Mouse (Mus musculus) forebrain, embryonic 14.5 days (tissue): Measurements from ENCODE around the gene Lrwd1. TPM values are rescaled to one million over a fixed set of nuclear protein-coding genes. Genes with fewer than 3 reads are reported as not detected.
A peak's percentile ranks its signal among the peaks of the same experiment; 100 is the strongest.

Source experiments
- ATAC-seq: fragments of 200-750 bp; cut with Nextera tagmentation; 2 replicates; pipeline ENCODE4 v1.8.0; 2017; ENCODE audit warnings: mild to moderate bottlenecking, moderate library complexity
- DNase-seq: peaks from one replicate; pipeline ENCODE4 v3.0.0-alpha.2; 2015; ENCODE audit warnings: low spot score
- H3K27ac ChIP-seq: fragments of 300-500 bp; sonication (generic); 2 replicates; pipeline ENCODE4 v1.5.1; 2014; ENCODE audit warnings: low read depth, mild to moderate bottlenecking, control low read depth, low read length, moderate library complexity
- H3K27me3 ChIP-seq: fragments of 300-500 bp; sonication (generic); replicated peaks from 2 replicates; pipeline ENCODE4 v1.6.1; 2014; ENCODE audit warnings: low read length, control low read depth, mixed read lengths; ENCODE audit not compliant: control insufficient read depth, insufficient read depth
- H3K36me3 ChIP-seq: fragments of 300-500 bp; sonication (generic); 2 replicates; pipeline ENCODE4 v1.6.1; 2014; ENCODE audit warnings: low read length, control low read depth; ENCODE audit not compliant: control insufficient read depth, insufficient read depth
- H3K4me1 ChIP-seq: fragments of 300-500 bp; sonication (generic); 2 replicates; pipeline ENCODE4 v1.6.1; 2014; ENCODE audit warnings: antibody characterized with exemption, low read length, control low read depth; ENCODE audit not compliant: control insufficient read depth, insufficient read depth
- H3K4me2 ChIP-seq: fragments of 300-500 bp; sonication (generic); 2 replicates; pipeline ENCODE4 v1.6.1; 2014; ENCODE audit warnings: mild to moderate bottlenecking, control low read depth, low read length
- H3K4me3 ChIP-seq: fragments of 300-500 bp; sonication (generic); 2 replicates; pipeline ENCODE4 v1.5.1; 2014; ENCODE audit warnings: low read depth, low read length, control low read depth
- H3K9ac ChIP-seq: fragments of 300-500 bp; sonication (generic); 2 replicates; pipeline ENCODE4 v1.6.1; 2014; ENCODE audit warnings: mild to moderate bottlenecking, low read length, control low read depth, moderate library complexity
- H3K9me3 ChIP-seq: fragments of 300-500 bp; sonication (generic); replicated peaks from 2 replicates; pipeline ENCODE4 v1.6.1; 2016; ENCODE audit warnings: low read length, control low read depth, mixed read lengths; ENCODE audit not compliant: control insufficient read depth
- WGBS: fragments of 180-500 bp; shearing (Covaris S2); extraction: QIAGEN DNeasy Blood & Tissue Kit; methylation state at CpG from one replicate; pipeline ENCODE4 v1.1.7; 2014; 5-methylcytosine and 5-hydroxymethylcytosine counted together
- microRNA-seq: library from miRNA; unstranded; fragments of <30 nt; microRNA quantifications from one replicate; pipeline ENCODE4, GENCODE M21; 2016
- polyA plus RNA-seq: library from polyadenylated mRNA; unstranded; fragments of >200 nt; fragmentation: Nextera tagmentation; extraction: Ambion mirVana; gene quantifications from 2 replicates; pipeline ENCODE4 v1.2.1, GENCODE M21; 2014

Gene Lrwd1
- polyA plus RNA-seq, 1 experiment from 2014 or later = 33.2 TPM

- Histone ChIP-seq H3K9ac (no peak overlapping the region), H3K27ac (no peak overlapping the region), H3K4me1 (peaks cover 2% of the 10 kb centered on the region; the same call in 1 of the 2 replicates), H3K36me3 (no peaks in the 10 kb centered on the region), H3K4me3 (no peak overlapping the region), H3K27me3 (no peaks in the 10 kb centered on the region), H3K4me2 (no peak overlapping the region), H3K9me3 (no peaks in the 10 kb centered on the region)
- 0 out of 2 replicates have a peak, but pooled peaks have one; percentile 4 for ATAC-seq
- 32% methylated on average over 7 of the region's 7 CpGs for WGBS
- DNase-seq = peak; percentile 62
These were observed 59.6 kb downstream of the Lrwd1 start for GRCm38 (mm10) chr5:136076284-136076683.

- Histone ChIP-seq H3K9ac (no peak overlapping the region), H3K27ac (no peak overlapping the region), H3K4me3 (no peak overlapping the region), H3K4me1 (peaks cover 2% of the 10 kb centered on the region; the same call in 1 of the 2 replicates), H3K9me3 (no peaks in the 10 kb centered on the region), H3K4me2 (no peak overlapping the region), H3K27me3 (no peaks in the 10 kb centered on the region), H3K36me3 (no peaks in the 10 kb centered on the region)
- 95% methylated on average over 5 of the region's 5 CpGs for WGBS
- DNase-seq (no peak), ATAC-seq (no peak)
These were observed 60.8 kb downstream of the Lrwd1 start for GRCm38 (mm10) chr5:136075076-136075475.

- WGBS = 70% methylated on average over 11 of the region's 11 CpGs
- no peak overlapping the region for H3K4me3 ChIP-seq
- DNase-seq (no peak), ATAC-seq (no peak)
- H3K4me1 ChIP-seq = peaks cover 2% of the 10 kb centered on the region; the same call in 1 of the 2 replicates
- H3K9ac ChIP-seq = no peak overlapping the region
- no peak overlapping the region for H3K4me2 ChIP-seq
- no peaks in the 10 kb centered on the region for H3K36me3 ChIP-seq
- H3K27ac ChIP-seq = no peak overlapping the region
- H3K27me3 ChIP-seq = no peaks in the 10 kb centered on the region
- no peaks in the 10 kb centered on the region for H3K9me3 ChIP-seq
These were observed 62.3 kb downstream of the Lrwd1 start for GRCm38 (mm10) chr5:136073526-136073925.

GRCm38 (mm10) chr5:136073051-136073450, 62.8 kb downstream of the Lrwd1 start:
- H3K4me3 ChIP-seq = no peak overlapping the region
- DNase-seq (no peak), ATAC-seq (no peak)
- H3K9me3 ChIP-seq = no peaks in the 10 kb centered on the region
- H3K27me3 ChIP-seq = no peaks in the 10 kb centered on the region
- H3K36me3 ChIP-seq = no peaks in the 10 kb centered on the region
- peaks cover 2% of the 10 kb centered on the region; the same call in 1 of the 2 replicates for H3K4me1 ChIP-seq
- no peak overlapping the region for H3K9ac ChIP-seq
- no peak overlapping the region for H3K4me2 ChIP-seq
- 46% methylated on average over 6 of the region's 6 CpGs for WGBS
- no peak overlapping the region for H3K27ac ChIP-seq

Small RNA genes lying within 50 kb of the gene (microRNA-seq; reads per million reads assigned to microRNA genes)
- gene Mir7035 = not detected

Other genes starting within 250 kb of the Lrwd1 start
- 6.6 and 8.1 TPM in 2 replicates for gene Hspb1, start 248.2 kb downstream of the Lrwd1 start, polyA plus RNA-seq
- 361 and 450 TPM in 2 replicates for gene Ywhag, start 201.5 kb downstream of the Lrwd1 start, polyA plus RNA-seq
- gene Ssc4d, start 161.5 kb downstream of the Lrwd1 start, polyA plus RNA-seq = 0.99 and 1.4 TPM in 2 replicates
- 0.13 and 0.16 TPM in 2 replicates for gene Zp3, start 156.0 kb downstream of the Lrwd1 start, polyA plus RNA-seq
- 24.9 and 30.5 TPM in 2 replicates for gene Dtx2, start 141.3 kb downstream of the Lrwd1 start, polyA plus RNA-seq
- gene Upk3b, start 97.6 kb downstream of the Lrwd1 start, polyA plus RNA-seq = not detected in 2 replicates
- gene Upk3bl, start 81.6 kb downstream of the Lrwd1 start, polyA plus RNA-seq = not detected in 2 replicates
- 4.9 and 6.7 TPM in 2 replicates for gene Rasa4, start 52.2 kb downstream of the Lrwd1 start, polyA plus RNA-seq
- 255 and 310 TPM in 2 replicates for gene Polr2j, start 19.4 kb downstream of the Lrwd1 start, polyA plus RNA-seq
- 13.0 and 14.6 TPM in 2 replicates for gene Alkbh4, start 72 bp upstream of the Lrwd1 start, polyA plus RNA-seq
- gene Orai2, start 34.6 kb upstream of the Lrwd1 start, polyA plus RNA-seq = 21.7 and 29.7 TPM in 2 replicates
- 66.2 and 69.4 TPM in 2 replicates for gene Prkrip1, start 62.9 kb upstream of the Lrwd1 start, polyA plus RNA-seq
- gene Sh2b2, start 110.5 kb upstream of the Lrwd1 start, polyA plus RNA-seq = 16.5 and 22.6 TPM in 2 replicates